Mouse (Mus musculus): Measurements from ENCODE around the gene Ndufv3.

Ndufv3 gene

DNA sequence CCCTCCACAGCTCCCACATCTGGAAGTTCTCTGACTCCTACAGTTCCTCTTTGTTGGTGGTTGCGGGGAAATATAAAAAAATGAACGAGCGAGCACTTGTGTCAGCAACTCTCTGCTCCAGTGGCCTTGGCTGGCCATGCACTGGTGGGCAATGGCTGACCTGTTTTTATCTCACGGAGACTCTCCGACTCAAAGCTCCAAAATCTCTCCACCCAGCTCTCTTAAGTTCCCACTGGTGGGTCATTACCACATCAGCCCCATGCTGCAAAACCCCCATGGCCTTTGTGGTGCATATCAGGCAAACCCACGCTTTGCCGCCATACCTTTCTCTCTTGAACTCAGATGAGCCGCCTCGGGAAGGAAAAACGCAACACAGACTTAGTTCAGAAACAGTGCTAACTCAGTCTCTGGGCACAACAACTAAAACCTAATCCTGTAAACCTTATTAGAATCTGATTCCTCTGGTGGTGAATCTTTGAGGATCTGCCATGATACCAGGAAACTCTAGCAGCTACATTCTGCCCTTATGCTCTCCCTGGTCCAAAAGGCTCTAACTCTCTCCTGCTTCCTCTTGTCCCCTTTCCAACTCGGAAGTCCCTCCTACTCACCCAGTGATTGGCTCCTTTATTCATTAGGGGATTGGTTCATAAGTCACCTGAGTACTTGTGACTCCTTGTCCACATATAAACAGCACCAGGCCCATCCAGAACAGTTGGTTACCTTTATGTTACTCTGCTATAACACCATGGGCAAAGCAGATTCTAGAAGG, 39.3 kb downstream of the Ndufv3 start:
- DNase-seq = no peak

DNA sequence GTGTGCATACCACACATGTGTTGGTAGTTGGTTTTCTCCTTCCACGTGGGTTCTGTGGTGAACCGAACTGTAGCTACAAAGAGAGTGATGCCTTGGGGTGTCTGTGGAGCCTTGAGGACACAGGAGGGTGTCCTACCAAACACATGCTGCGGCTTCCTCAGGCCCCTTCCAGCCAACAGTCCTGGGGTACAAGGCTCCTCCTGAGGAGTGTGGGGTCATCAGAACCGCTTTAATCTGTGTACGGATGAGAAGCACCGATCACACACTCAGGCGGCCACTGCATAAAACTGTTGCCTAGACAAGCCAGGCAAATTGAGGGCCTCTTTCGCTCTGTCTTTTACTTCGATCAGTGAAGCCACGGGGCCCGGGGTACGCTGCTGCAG, 43.7 kb downstream of the Ndufv3 start:
- peak; percentile 35 for DNase-seq

DNA sequence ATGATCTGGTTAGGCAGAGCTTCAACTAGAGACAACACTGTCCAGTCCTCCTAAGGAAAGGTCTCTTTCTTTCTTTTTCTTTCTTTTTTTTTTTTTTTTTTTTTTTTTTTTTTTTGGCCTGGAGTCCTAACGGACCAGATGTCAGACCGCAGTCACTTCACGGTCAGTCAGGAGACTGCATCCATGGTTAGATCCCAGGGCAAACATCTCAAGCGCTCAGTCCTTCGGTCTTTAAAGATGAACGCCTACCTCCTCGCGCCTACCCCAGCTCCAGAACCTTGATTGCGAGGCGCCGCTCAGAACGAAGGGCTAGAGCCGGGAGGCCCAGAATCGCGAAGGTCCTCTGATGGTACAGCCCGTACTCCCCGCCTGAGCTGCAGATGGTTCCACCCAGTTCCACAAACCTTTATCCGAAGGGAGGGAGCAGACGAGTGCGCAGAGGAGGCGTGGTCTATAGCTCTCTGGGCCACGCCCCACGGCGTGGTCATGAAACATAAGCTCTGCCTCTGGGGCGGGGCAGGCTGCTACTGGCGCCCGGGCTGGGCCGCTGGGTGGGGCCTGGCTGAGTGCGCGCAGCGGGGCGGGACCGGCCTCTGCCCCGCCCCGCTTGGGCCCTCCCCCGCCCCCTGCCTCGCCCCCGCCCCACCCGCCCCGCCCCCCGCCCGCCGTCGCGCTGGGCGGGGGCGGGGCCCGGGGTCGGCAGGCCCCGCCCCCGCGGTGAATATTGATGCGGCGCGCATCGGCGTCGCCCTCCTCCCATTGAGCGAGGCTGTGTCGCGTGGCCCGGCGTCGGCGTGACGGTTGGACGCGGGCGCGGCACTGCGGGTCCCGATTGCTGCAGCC, 44.3 kb downstream of the Ndufv3 start, which contains the start of gene Pknox1:
Gene Pknox1 (plus strand): TSS at position 720 of the 843 bp plus-strand sequence.
- DNase-seq = peak; percentile 100

DNA sequence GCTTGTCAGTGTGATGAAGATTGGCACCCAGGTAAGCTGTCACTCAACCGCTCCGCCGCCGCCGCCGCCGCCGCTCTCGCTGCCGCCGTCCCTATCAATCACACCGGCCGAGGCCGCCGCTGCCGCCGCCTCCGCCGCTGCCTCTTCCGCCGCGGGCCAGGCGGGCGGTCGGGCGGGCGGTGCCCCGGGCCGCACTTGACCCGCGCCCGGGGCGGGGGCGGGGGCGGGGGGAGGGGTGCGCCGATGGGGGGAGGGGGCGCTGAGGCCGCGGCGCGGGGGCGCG, 44.9 kb downstream of the Ndufv3 start:
- no peak for DNase-seq

DNA sequence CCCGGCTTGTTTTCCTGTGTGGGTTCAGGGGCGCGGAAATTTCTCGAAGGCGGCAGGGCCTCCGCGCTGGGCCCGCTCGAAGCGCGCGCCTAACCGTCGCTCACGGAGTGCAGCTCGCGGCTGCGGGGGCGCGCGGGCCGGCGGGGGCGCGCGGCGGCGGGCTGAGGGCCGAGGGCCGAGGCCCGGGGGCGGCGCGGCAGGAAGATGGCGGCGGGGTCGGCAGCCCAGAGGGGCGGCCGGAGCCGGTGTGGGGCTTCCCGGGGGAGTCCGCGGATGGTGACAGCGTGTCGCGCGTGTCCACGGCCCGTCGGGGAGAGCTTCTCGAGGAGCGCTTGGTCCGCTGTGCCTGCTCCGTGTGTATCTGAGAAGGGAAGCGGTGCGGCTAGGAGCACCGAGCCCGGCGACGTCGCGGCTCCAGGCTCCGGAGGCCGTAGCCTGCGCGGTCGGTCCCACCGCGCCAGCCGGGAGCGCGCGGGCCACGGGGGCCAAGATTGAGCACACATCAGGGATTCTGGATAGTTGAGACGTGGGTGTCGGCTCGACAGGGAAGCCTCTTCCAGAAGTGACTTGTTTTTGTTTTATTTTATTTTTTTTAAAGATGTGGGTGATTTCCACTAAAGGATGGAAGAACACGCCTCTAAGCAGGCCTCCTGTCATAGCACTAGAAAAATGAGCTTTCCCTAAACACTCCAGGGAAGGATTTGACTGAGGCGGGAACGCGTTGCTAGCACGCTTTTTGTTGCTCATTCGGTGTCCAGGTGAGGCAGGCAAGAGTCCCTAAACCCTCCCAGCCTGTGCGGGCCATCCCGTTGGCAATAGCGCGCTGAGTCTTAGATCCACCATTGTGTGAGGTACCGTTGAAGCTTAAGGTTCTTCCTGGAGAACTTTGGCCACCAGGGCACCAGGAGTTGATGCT, 45.5 kb downstream of the Ndufv3 start:
- DNase-seq = peak; percentile 59

DNA sequence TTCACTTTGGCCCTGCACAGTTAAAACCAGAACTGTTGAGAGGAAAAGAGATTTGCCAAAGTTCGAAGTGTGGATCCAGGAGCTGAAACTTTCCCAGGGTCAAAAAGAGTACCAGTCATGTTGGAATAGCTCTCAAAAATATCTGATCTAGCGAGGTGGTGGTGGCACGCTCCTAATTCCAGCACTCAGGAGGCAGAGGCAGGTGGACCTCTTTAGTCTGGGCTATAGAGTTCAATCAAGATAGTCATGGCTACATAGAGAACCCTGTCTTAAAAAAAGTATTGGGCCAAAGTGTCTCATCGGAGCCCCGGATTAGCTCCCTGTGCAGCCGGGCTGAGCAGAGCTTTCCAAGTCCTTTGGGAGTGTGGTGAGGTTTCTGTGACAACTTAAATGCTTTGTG, 46.4 kb downstream of the Ndufv3 start:
- no peak for DNase-seq

DNA sequence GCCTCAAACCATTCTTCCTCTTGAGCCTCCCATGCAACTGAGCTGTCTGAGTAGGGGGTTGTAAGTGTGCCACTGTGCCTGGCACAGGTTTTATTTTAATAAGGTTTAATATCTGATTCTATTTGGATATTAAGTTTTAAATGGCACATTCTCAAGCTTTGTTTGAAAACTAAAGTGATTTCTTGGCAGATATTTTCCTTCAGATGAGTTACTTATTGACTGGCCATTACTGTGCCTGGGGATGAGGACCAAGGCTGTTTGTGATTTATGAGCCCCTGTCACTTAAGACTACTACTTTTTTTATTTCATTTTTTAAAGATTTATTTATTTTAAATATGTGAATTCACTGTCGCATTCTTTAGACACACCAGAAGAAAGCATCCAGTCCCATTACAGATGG, 49.8 kb downstream of the Ndufv3 start:
- DNase-seq = no peak

DNA sequence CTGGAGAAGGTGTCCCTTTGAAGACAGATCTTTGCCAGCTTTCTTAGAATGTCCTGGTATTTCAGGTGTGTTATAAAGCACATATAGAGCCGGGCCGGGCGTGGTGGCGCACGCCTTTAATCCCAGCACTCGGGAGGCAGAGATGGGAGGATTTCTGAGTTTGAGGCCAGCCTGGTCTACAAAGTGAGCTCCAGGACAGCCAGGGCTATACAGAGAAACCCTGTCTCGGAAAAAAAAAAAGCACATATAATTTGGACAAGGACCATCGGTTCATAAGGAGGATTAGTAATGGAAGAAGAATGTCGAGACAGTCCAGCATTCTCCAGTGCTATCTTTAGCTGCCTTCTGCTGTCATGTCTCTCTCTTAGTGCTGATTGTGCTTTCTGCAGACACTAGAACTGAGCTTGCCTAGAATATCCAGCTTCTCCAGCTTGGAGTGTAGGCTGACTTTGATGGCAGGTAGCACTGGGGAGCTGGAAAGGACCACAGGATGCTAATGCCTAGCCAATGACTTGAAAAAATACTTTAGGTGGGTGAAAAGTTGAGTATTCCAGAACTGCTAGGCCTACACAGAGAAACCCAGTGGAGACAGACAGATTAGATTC, 50.5 kb downstream of the Ndufv3 start:
- no peak for DNase-seq

DNA sequence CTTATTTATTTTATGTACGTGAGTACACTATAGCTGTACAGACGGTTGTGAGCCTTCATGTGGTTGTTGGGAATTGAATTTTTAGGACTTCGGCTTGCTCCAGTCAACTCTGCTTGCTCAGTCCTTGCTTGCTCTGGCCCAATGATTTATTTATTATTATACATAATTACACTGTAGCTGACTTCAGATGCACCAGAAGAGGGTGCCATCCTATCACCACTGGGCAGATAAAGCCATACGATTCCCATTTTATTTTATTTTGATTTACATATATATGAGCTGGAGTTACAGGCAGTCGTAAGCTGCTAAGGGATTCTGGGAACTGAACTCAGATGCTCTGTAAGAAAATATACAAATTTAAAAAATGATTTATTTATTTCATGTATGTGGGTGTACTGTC, 51.8 kb downstream of the Ndufv3 start:
- no peak for DNase-seq

DNA sequence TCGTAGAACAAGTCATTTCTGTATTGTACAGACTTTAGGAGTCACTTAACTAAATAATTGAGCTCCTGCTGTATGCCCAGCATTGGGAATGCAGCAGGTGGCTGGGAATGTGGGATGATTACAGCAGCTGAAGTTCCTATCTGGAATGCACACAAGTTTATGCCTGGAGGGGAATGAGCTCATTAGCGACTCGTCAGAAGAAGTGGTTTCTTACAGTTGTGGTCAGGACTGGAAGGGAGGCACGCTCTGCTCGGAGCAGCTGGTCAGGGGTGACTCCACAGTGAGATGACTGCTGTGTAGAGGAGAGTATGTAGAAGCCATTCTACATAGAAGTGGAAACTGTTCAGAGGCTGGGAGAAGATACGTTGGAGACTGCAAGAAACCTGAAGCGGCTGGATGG, 54.7 kb downstream of the Ndufv3 start:
- no peak for DNase-seq

DNA sequence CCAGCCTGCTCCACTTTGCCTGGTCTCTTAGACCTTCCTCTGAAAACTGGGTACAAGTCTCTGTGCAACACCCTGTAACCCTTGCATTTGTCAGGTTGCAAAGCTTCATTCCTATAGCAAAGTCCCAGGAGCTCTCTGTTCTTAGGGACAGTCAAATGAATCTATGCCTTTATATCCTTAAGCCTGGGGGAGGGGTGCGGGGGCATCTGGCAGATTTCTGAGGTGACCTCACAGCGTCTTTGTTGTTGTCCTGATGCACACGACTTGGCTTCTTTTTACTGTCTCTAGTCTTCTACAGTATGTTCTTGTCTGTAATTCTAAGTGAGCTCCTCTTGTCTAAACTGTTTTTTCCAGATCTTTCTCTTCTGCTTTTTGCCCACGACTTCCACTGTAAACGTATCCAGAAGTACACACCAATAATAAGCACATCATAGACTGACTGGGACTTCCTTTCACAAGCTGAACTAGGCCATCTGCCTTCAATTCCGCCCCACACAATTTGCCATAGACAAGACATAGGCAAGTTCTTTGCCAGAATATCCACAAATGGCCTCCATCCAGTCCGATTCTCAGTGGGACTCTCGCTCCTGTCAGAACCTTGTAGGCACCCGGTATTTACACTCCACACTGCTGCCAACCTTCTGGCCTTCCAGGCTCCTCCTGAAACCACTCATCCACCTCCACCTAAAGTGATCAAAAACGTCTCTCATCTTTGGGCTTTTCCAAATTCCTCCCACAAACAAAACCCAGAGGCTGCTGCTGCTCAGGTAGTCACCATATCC, 56.7 kb downstream of the Ndufv3 start:
- no peak for DNase-seq

DNA sequence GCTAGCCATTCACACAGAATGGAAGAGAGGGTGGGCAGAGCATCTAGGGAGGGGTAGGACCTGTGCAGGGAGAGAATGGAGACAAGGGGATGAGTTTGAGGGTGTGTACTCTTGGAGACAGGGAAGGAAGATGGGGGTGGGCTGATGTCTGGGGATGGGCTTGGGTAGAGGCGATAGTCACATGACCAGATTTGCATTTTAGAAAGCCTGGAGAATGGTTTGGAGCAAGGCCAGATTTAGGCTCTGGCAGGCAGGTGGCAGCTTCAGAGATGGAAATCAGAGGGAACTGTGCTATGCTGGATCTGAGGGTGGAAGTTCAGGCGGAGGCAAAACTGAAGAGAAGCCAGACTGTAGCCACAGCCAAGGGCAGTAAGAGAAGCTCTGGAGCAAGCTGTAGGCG, 60.4 kb downstream of the Ndufv3 start:
- no peak for DNase-seq

Data from lung, postnatal 36 days (tissue).